Mouse (Mus musculus) kidney, adult 2 months (tissue): ENCODE data around the gene Rgmb. TPM values are rescaled to one million over a fixed set of nuclear protein-coding genes. Genes with fewer than 3 reads are reported as not detected.
A peak's percentile ranks its signal among the peaks of the same experiment; 100 is the strongest.

Experiments used
- DNase-seq: peaks from one replicate; pipeline ENCODE4 v3.0.0; 2021
- H3K27ac ChIP-seq: fragments of 200-500 bp; 2 replicates; pipeline ENCODE4 v1.5.1; 2012; ENCODE audit warnings: low read depth, low read length, control low read depth, inconsistent platforms; ENCODE audit not compliant: insufficient read depth
- H3K27me3 ChIP-seq: fragments of 200-500 bp; replicated peaks from 2 replicates; pipeline ENCODE4 v1.6.1; 2012; ENCODE audit warnings: mild to moderate bottlenecking, moderate library complexity, low read length, inconsistent platforms; ENCODE audit not compliant: control insufficient read depth, insufficient read depth
- H3K36me3 ChIP-seq: fragments of 200-500 bp; 2 replicates; pipeline ENCODE4 v1.6.1; 2012; ENCODE audit warnings: mild to moderate bottlenecking, moderate library complexity, low read length, inconsistent platforms; ENCODE audit not compliant: control insufficient read depth, insufficient read depth
- H3K4me1 ChIP-seq: fragments of 200-500 bp; 2 replicates; pipeline ENCODE4 v1.6.1; 2011; ENCODE audit warnings: low read length; ENCODE audit not compliant: control insufficient read depth, insufficient read depth
- H3K4me3 ChIP-seq: fragments of 200-500 bp; 2 replicates; pipeline ENCODE4 v1.5.1; 2011; ENCODE audit warnings: mild to moderate bottlenecking, low read depth, low read length, control low read depth; ENCODE audit not compliant: insufficient read depth
- CTCF ChIP-seq: fragments of 200-500 bp; conservative IDR thresholded peaks from 2 replicates; pipeline ENCODE4 v1.5.1; 2011; ENCODE audit warnings: low read depth, mild to moderate bottlenecking, control low read depth, low read length, moderate library complexity, mixed read lengths; ENCODE audit not compliant: insufficient read depth, insufficient read length
- POLR2A ChIP-seq: fragments of 200-500 bp; IDR thresholded peaks from one replicate; pipeline ENCODE4 v1.6.1; 2011; ENCODE audit warnings: low read depth, low read length, control low read depth
- WGBS: fragments of 180-500 bp; shearing (Covaris S2); methylation state at CpG from one replicate; pipeline ENCODE4 v1.1.7; 2018; 5-methylcytosine and 5-hydroxymethylcytosine counted together
- polyA plus RNA-seq: library from polyadenylated mRNA; depleted of rRNA; stranded (reverse); fragments of >200 nt; gene quantifications from 2 replicates; pipeline ENCODE4 v1.2.3, GENCODE M21; 2012

The Rgmb gene
- polyA plus RNA-seq, 1 experiment: 13.8 TPM

DNA sequence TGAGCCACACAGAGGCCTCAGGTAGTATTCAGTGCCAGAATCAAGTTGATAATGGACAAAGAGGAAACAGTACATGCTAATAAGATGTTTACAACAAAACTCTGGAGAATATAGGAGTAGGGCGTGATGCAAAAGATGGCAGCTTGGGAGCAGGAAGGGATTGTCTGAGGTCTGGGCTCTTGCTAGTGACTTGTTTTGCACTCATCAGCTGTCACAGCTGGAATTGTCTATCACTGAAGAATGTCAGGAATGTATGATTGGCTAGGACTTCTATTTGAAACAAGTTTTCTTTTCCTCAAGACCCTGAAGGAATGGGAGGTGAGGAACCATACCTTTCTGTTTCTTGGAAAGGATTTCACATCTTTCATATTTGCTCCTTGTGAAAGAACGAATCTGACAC lies 10.6 kb upstream of the Rgmb start:
- WGBS: 77% methylated on average over 2 of the region's 2 CpGs
- Histone ChIP-seq H3K4me1 (no peaks in the 10 kb centered on the region), H3K36me3 (no peaks in the 10 kb centered on the region), H3K27me3 (no peaks in the 10 kb centered on the region), H3K27ac (no peak overlapping the region), H3K4me3 (no peak overlapping the region)
- no peak for TF ChIP-seq POLR2A
- TF ChIP-seq CTCF: no peak
- no peak for DNase-seq

DNA sequence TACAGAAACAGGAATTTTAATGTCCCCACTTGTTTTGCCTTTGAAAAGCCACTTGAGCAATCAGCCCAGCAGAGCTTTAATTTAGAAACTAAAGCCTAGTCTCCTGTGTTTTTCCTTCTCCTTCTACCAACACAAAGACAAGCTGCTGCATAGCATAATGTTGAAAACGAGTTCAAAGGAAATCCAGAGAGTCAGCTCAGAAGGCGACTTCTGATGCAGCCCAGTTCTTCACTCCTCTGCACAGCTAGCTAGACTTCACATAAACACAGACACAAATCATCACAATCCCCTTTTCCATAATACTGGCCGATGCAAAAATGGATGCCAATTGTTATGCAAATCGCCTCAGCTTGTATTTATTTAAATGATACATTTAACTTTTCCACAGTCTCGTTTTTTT lies 1.6 kb upstream of the Rgmb start:
- no peak for DNase-seq
- Histone ChIP-seq H3K4me3 (no peak overlapping the region), H3K27ac (no peak overlapping the region), H3K27me3 (no peaks in the 10 kb centered on the region), H3K36me3 (no peaks in the 10 kb centered on the region), H3K4me1 (peaks cover under 1% of the 10 kb centered on the region; the same call in 1 of the 2 replicates)
- WGBS: 62% methylated on average over 5 of the region's 5 CpGs
- TF ChIP-seq POLR2A (no peak), CTCF (no peak)

DNA sequence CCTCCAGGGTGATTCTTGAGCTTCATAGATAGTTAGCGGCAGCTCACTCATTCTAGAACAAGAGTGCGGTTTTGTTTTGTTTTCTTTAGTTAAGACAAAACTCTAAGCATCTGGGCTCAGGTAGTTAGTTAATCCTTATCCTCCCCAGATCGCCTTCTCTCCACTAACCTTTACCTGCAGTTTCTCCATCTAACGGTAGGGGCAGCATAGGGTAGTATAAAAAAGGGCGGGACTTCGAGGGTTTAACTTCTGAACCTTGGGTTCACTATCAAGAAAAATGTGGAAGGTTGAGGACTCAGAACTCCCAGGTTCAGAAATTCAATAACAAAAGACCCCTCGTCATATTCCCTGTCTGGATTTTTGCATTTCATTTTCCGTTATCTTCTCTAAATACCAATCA lies 971 bp upstream of the Rgmb start:
- Histone ChIP-seq H3K36me3 (no peaks in the 10 kb centered on the region), H3K27me3 (no peaks in the 10 kb centered on the region), H3K4me1 (peaks cover 3% of the 10 kb centered on the region; the same call in 1 of the 2 replicates), H3K4me3 (no peak overlapping the region), H3K27ac (no peak overlapping the region)
- TF ChIP-seq POLR2A (no peak), CTCF (0 out of 2 replicates have a peak, but pooled peaks have one; percentile 17)
- 23% methylated on average over 8 of the region's 8 CpGs for WGBS
- DNase-seq: peak; percentile 66

DNA sequence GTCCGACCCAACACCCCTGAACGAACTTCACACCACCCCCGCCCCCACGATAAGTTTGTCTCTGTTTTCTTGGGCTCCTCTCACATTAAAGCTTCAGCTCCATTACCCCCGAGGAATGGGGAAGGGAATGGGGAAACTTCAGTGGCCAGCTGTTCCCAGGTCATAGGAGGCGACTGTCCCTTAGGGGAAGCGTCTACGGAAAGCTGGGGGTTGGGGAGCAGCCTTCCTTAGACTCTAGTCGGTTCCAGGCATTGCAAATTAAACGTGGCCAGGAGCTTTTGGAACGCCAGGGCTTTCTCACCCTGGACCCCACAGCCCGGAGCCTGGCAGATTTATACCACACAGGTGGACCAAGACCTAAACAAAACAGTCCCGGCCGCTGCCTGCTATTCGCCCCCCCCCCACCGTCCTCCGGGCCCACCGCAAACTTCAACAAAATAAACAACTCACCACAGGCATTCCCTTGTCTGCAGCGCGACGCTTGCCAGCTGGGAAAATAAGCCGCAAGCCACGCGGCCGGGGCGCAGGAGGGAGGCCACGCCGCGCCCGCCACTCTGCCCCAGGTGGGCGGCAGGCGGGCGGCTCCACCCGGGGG lies 571 bp downstream of the Rgmb start:
- Histone ChIP-seq H3K4me3 (peak overlapping the region; percentile 74), H3K27me3 (no peaks in the 10 kb centered on the region), H3K4me1 (peaks cover 3% of the 10 kb centered on the region; the same call in 1 of the 2 replicates), H3K36me3 (no peaks in the 10 kb centered on the region), H3K27ac (peak overlapping the region; percentile 58; the same call in 1 of the 2 replicates)
- WGBS: 1% methylated on average over 34 of the region's 34 CpGs
- TF ChIP-seq POLR2A (no peak), CTCF (no peak)
- peak; percentile 43 for DNase-seq

DNA sequence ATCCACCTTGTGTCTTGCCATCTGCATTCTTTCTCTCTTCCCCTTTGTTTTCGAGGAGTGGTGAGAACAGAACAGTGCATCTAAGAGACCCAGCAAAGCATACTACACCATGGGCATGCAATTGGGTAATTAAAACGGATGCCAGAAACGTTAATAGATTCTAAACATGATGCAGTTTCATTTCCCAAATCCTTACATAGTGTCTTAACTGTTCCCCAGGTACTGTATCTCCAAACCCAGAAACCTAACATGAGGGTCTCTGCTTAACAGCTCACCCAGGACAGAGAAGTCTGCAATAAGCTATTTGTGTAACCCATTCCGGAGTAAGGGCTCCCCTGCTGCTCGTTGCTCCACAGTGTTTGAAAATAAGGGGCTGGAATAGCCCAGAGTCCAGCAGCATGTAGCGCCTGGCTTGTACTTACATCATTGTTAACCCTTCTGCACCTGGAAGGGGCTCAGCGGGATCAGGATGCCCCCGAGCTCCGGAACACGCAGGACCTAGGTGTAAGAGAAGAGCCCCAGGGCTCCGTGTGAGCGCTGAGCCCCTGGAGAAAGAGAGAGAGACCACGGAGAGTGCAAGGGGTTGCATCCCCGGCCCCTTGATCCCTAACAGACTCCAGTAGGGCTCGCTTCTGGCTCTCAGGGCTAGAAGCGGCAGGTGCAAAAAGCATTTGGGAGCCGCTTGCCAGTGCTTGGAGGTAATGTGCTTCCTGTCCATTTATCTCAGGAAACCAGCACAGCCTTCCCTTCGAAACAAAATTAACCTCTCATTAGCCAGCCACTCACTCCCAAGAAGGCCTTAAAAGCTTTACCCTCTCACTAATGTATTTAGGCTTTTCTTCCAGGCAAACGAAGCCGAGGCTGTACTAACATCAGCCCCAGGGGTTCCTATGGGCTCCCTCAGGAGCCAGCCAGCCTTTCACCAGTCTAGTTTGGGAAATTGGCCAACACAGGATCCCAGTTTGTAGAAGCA lies 1.4 kb downstream of the Rgmb start:
- WGBS: 9% methylated on average over 20 of the region's 20 CpGs
- TF ChIP-seq CTCF (no peak), POLR2A (no peak)
- no peak for DNase-seq
- Histone ChIP-seq H3K4me1 (peaks cover 6% of the 10 kb centered on the region), H3K4me3 (peak overlapping the region; percentile 74), H3K27me3 (no peaks in the 10 kb centered on the region), H3K27ac (peak overlapping the region; percentile 58), H3K36me3 (no peaks in the 10 kb centered on the region)

DNA sequence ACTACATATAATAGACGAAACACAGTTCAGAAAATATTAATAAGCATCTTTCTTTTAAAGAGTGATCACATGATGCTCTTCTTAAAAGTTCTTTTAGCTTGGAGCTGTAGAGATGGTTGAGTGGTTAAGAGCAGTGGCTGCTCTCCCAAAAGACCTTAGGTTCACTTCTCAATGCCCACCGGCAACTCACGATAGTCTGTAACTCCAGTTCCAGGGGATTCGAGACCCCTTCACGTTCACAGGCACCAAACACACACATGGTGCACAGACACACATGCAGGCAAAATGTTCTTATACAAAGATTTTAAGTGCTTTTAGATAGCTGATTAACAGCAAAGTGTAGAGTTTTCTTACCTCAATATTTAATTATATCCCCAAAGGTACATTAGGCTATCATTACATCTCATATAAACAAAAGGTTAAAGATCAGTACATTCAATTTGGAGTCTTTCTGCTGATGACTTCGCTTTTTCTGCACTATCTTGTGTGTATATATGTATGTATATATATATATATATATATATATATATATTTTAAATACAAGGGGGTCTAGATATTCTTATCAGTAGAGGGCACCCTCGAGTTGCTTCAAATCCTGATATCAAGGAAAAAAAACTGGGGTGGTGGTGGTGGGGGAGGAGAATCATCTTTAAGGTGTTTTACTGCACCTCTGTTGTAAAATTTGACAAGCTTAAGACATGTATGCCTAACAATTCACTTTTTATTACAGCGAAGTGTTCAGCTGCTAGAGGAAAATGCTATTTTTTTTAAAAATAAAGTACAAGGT lies 2.5 kb downstream of the Rgmb start:
- H3K36me3 ChIP-seq: no peaks in the 10 kb centered on the region
- no peak overlapping the region for H3K4me3 ChIP-seq
- peaks cover 9% of the 10 kb centered on the region for H3K4me1 ChIP-seq
- no peak for DNase-seq
- no peaks in the 10 kb centered on the region for H3K27me3 ChIP-seq
- TF ChIP-seq POLR2A: no peak
- TF ChIP-seq CTCF: no peak
- 62% methylated on average over 8 of the region's 8 CpGs for WGBS
- H3K27ac ChIP-seq: no peak overlapping the region
